Mouse (Mus musculus): ENCODE data around the gene Ctnnd2.

DNA sequence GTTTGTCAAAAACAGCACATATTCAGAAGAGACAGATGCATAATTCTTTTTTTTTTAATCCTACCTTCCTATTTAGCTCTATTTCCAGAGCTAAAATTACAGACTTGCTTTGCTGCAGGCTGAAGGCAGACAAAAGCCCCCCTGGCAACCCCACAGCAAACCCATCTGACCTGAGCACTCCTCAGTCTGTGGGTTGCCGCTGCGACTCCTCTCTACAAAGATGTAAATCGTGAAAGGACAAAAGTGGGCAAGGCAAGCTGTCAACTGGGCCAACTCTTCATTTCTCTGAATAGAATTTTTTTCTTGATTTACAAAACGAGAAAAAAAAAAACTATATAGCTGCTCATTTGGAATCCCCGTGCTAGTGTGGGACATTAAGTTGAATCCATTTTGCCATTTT is 879.1 kb downstream of the Ctnnd2 start:
- TF ChIP-seq CTCF (IDR thresholded peaks at IDR 0.05) (no peak), EP300 (IDR thresholded peaks at IDR 0.05) (no peak)

All from lung, postnatal 0 days (tissue).